Mouse (Mus musculus): Measurements from ENCODE around the gene Foxk2.
A peak's percentile ranks its signal among the peaks of the same experiment; 100 is the strongest.

The Foxk2 gene

GRCm38 (mm10) chr11:121259160-121260100 is at the start of gene Foxk2:
Gene Foxk2 (plus strand): TSS chr11:121259990.
- DNase-seq (ENCODE audit: low spot score) = peak; percentile 73

GRCm38 (mm10) chr11:121216831-121217230 is 43.0 kb upstream of the Foxk2 start:
- no peak for DNase-seq (ENCODE audit: low spot score)

- no peak for DNase-seq (ENCODE audit: low spot score)
Observed at GRCm38 (mm10) chr11:121219776-121220175, 40.0 kb upstream of the Foxk2 start.

GRCm38 (mm10) chr11:121220771-121221170 is 39.0 kb upstream of the Foxk2 start:
- DNase-seq (ENCODE audit: low spot score) = no peak

GRCm38 (mm10) chr11:121221321-121222010 is 38.3 kb upstream of the Foxk2 start:
- DNase-seq (ENCODE audit: low spot score) = no peak

GRCm38 (mm10) chr11:121228129-121229017 is 31.4 kb upstream of the Foxk2 start:
- DNase-seq (ENCODE audit: low spot score) = no peak

GRCm38 (mm10) chr11:121229018-121229439 is 30.8 kb upstream of the Foxk2 start, which contains the start of gene Cybc1:
Gene Cybc1 (minus strand): TSS chr11:121229322.
- DNase-seq (ENCODE audit: low spot score) = no peak

- DNase-seq (ENCODE audit: low spot score) = no peak
Observed at GRCm38 (mm10) chr11:121231191-121231590, 28.6 kb upstream of the Foxk2 start.

- DNase-seq (ENCODE audit: low spot score) = no peak
Observed at GRCm38 (mm10) chr11:121231628-121232291, 28.0 kb upstream of the Foxk2 start.

- no peak for DNase-seq (ENCODE audit: low spot score)
Observed at GRCm38 (mm10) chr11:121232706-121233105, 27.1 kb upstream of the Foxk2 start.

GRCm38 (mm10) chr11:121235475-121236238 is 24.1 kb upstream of the Foxk2 start:
- DNase-seq (ENCODE audit: low spot score) = no peak

GRCm38 (mm10) chr11:121236564-121237344 is 23.0 kb upstream of the Foxk2 start, which contains the start of gene Narf:
Gene Narf (plus strand): TSS chr11:121237253.
- DNase-seq (ENCODE audit: low spot score) = peak; percentile 89

- no peak for DNase-seq (ENCODE audit: low spot score)
Observed at GRCm38 (mm10) chr11:121237345-121238128, 22.3 kb upstream of the Foxk2 start.

GRCm38 (mm10) chr11:121239669-121240068 is 20.1 kb upstream of the Foxk2 start:
- DNase-seq (ENCODE audit: low spot score) = no peak

- no peak for DNase-seq (ENCODE audit: low spot score)
Observed at GRCm38 (mm10) chr11:121250196-121250595, 9.6 kb upstream of the Foxk2 start.

GRCm38 (mm10) chr11:121260211-121260906 is 569 bp downstream of the Foxk2 start:
- no peak for DNase-seq (ENCODE audit: low spot score)

- no peak for DNase-seq (ENCODE audit: low spot score)
Observed at GRCm38 (mm10) chr11:121261074-121261473, 1.3 kb downstream of the Foxk2 start.

GRCm38 (mm10) chr11:121277516-121277915 is 17.7 kb downstream of the Foxk2 start:
- DNase-seq (ENCODE audit: low spot score) = no peak
